ENCODE assay signal across 8 mouse cellular contexts in genomic region chr6:47953191-47953726, GRCm38 (mm10). TPM values are rescaled to one million over a fixed set of nuclear protein-coding genes. Genes with fewer than 3 reads are reported as not detected.
DNase-seq lines count a peak whose midpoint lies in the region; ATAC-seq and TF ChIP-seq lines count a peak whose summit lies in the region.

Gene Zfp956, plus strand, starts transcription at chr6:47953390.

- peaks cover 16% of the 10 kb centered on the region for H3K4me1 ChIP-seq in hindbrain, embryonic 13.5 days (replicated peaks)

- H3K9me3 ChIP-seq in hindbrain, embryonic 13.5 days = no peaks in the 10 kb centered on the region

- peaks cover 23% of the 10 kb centered on the region for H3K36me3 ChIP-seq in hindbrain, embryonic 13.5 days

- H3K4me2 ChIP-seq in hindbrain, embryonic 13.5 days = peak within 1 kb of the TSS; percentile 78

- CTCF ChIA-PET in Patski (lab: Charles Lee) = interaction anchor here (0.8 to 2.4 kb wide), 5 partner anchors 9 to 64 kb away, joined by 3 to 6 read pairs (median 4); no protein-coding TSS in a partner anchor

- in situ Hi-C loops in Patski (cut with MboI; ENCODE audit: low pct_unique_long_range_greater_than_20kb) = no loop called here

- H3K27me3 ChIP-seq in Patski = no peaks in the 10 kb centered on the region
- 0 out of 2 replicates have a peak, but pooled peaks cover 11% of the 10 kb centered on the region for H3K27me3 ChIP-seq in hindbrain, embryonic 13.5 days

- POLR2A ChIA-PET in Patski (lab: Charles Lee) = interaction anchor here (0.8 to 1.3 kb wide), 2 partner anchors 12 to 25 kb away, joined by 3 to 6 read pairs; no protein-coding TSS in a partner anchor

- WGBS in hindbrain, embryonic 13.5 days = under 1% methylated on average over 31 of the region's 31 CpGs

- ATAC-seq in Patski = peak; percentile 98
- peak; percentile 100 for ATAC-seq in hindbrain, embryonic 13.5 days (ENCODE audit: low FRiP score)

- H3K27ac ChIP-seq in hindbrain, embryonic 13.5 days = peak within 1 kb of the TSS; percentile 88

- peak; percentile 50 for DNase-seq in Patski (ENCODE audit: low read depth, low spot score)
- peak; percentile 97 for DNase-seq in cerebellum, postnatal 14 days
- DNase-seq in frontal cortex, postnatal 14 days (ENCODE audit: low spot score in 2 of 2) = peak; percentile 89 to 93
- DNase-seq in layer of hippocampus, postnatal 25 days (ENCODE audit: extremely low spot score in 1 of 2, low spot score in 1 of 2) = peak; percentile 82 to 84
- DNase-seq in lung, postnatal 25 days (ENCODE audit: low spot score) = peak; percentile 97
- peak; percentile 93 for DNase-seq in retina, embryonic 14.5 days (ENCODE audit: low spot score)
- DNase-seq in thymus, postnatal 4 days = peak; percentile 95

- peak within 1 kb of the TSS; percentile 84 for H3K9ac ChIP-seq in hindbrain, embryonic 13.5 days

- peak within 1 kb of the TSS; percentile 71 for H3K4me3 ChIP-seq in hindbrain, embryonic 13.5 days

- no peak for TF ChIP-seq CTCF in Patski (IDR thresholded peaks at IDR 0.05)

RNA-seq across cellular contexts. Expression of gene Zfp956, which starts in this region (rescaled TPM):
- 6.2 TPM for polyA plus RNA-seq in Patski (2021)
- polyA plus RNA-seq in hindbrain, embryonic 13.5 days (2015; fragmentation: Nextera tagmentation; extraction: Ambion mirVana) = 16.4 and 17.0 TPM in 2 replicates
- total RNA-seq in layer of hippocampus, postnatal 25 days (2021) = 10 to 100 TPM; 19.3 to 22.6 TPM

Comparison
In these comparisons a context has a peak if more than half of its experiments do, and no peak if none do; other contexts are left out.
1. Peak in every context shown above with its lines: DNase-seq, ATAC-seq, H3K4me3 ChIP-seq and H3K27ac ChIP-seq.